Mouse (Mus musculus): ENCODE measurements around the gene Morn1. TPM values are rescaled to one million over a fixed set of nuclear protein-coding genes. Genes with fewer than 3 reads are reported as not detected.

Morn1 gene
- polyA plus RNA-seq, 1 experiment from 2014 or later, result 2.2 TPM

DNA sequence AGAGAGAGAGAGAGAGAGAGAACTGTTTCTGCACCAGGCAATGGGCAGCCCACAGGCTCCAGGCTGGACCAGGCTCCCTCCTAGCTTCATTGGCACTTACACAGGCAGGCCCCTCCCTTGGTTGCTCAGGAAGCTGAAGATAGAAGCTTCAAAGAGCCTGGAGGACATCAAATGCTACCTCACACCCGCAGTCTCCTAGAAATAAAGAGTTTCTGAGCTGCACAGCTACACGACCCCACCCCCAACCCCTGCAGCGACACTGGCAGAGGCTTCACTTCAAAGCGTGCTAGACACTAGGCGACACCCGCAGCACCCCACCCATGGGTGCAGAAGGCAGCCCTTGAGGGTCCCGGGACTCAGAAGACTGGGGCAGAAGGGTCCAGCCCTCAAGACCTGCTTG lies 36.3 kb upstream of the Morn1 start:
- Histone ChIP-seq H3K9ac (replicated peaks) (no peak overlapping the region), H3K9me3 (ENCODE audit: low read length) (no peaks in the 10 kb centered on the region), H3K27ac (ENCODE audit: low read depth) (no peak overlapping the region), H3K36me3 (replicated peaks; ENCODE audit: insufficient read depth, low read length) (no peaks in the 10 kb centered on the region), H3K27me3 (ENCODE audit: insufficient read depth, low read length) (0 out of 2 replicates have a peak, but pooled peaks cover 7% of the 10 kb centered on the region), H3K4me2 (ENCODE audit: low read depth, low read length) (no peak overlapping the region), H3K4me1 (ENCODE audit: insufficient read depth) (no peaks in the 10 kb centered on the region), H3K4me3 (ENCODE audit: low read depth, low read length) (no peak overlapping the region)
- DNase-seq, result no peak
- ATAC-seq, result no peak
- TF ChIP-seq CTCF (IDR thresholded peaks at IDR 0.05; ENCODE audit: low read depth) (no peak), EP300 (IDR thresholded peaks at IDR 0.05; ENCODE audit: low read depth) (no peak)
- WGBS (ENCODE audit: insufficient replicate concordance), result 67% methylated on average over 7 of the region's 7 CpGs

DNA sequence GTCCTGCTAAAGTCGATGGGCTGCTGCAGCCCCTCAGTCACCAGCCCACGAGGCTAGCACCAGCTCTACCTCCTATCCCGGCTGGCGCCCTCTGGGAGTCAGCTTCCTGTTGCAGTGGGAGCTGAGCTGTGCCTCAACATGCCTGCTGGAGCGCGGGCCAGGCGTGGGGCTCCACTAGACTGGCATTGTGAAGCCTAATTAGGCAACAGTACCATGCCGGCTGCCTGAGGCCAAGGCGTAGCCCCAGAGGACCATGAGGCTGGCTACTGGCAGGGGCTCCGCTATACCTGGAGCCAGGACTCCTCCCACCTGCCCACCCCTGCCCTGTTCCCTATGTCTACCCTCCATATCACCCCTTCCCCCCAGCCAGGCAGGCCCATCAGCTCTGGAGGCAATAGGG lies 29.7 kb upstream of the Morn1 start, which contains the start of gene Plch2:
Plch2 (minus strand) TSS at position 61 of the 400 bp plus-strand sequence.
- H3K27me3 ChIP-seq (ENCODE audit: insufficient read depth, low read length), result 0 out of 2 replicates have a peak, but pooled peaks cover 3% of the 10 kb centered on the region
- DNase-seq, result no peak
- no peak within 1 kb of the TSS for H3K4me2 ChIP-seq (ENCODE audit: low read depth, low read length)
- H3K27ac ChIP-seq (ENCODE audit: low read depth), result no peak within 1 kb of the TSS
- H3K9me3 ChIP-seq (ENCODE audit: low read length), result no peaks in the 10 kb centered on the region
- no peak within 1 kb of the TSS for H3K4me3 ChIP-seq (ENCODE audit: low read depth, low read length)
- no peaks in the 10 kb centered on the region for H3K36me3 ChIP-seq (replicated peaks; ENCODE audit: insufficient read depth, low read length)
- no peak for ATAC-seq
- TF ChIP-seq CTCF (IDR thresholded peaks at IDR 0.05; ENCODE audit: low read depth) (no peak), EP300 (IDR thresholded peaks at IDR 0.05; ENCODE audit: low read depth) (no peak)
- 70% methylated on average over 10 of the region's 10 CpGs for WGBS (ENCODE audit: insufficient replicate concordance)
- no peaks in the 10 kb centered on the region for H3K4me1 ChIP-seq (ENCODE audit: insufficient read depth)
- H3K9ac ChIP-seq (replicated peaks), result no peak within 1 kb of the TSS

DNA sequence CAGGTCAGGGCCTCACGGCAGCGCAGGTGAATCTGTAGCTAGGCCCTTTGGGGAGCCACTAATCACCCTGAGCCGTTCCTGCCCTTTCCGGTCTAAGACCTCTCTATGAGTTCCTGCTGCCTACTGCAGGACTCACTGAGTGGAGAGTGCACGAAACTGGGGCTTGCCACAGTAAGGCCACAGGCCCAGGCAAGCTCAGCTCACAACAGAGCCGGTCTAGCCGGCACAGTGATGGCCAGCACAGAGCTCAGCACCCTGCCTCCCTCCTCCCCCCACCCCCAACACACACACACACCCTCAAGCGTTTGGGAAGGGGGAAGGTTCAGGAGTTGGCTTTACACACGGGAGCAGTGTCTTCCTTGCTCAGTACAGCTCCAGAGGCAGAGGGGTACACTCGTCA lies 28.1 kb upstream of the Morn1 start:
- 47% methylated on average over 10 of the region's 10 CpGs for WGBS (ENCODE audit: insufficient replicate concordance)
- H3K36me3 ChIP-seq (replicated peaks; ENCODE audit: insufficient read depth, low read length), result no peaks in the 10 kb centered on the region
- no peak overlapping the region for H3K9ac ChIP-seq (replicated peaks)
- TF ChIP-seq EP300 (IDR thresholded peaks at IDR 0.05; ENCODE audit: low read depth) (no peak), CTCF (IDR thresholded peaks at IDR 0.05; ENCODE audit: low read depth) (no peak)
- no peak for DNase-seq
- no peak overlapping the region for H3K4me2 ChIP-seq (ENCODE audit: low read depth, low read length)
- no peak overlapping the region for H3K4me3 ChIP-seq (ENCODE audit: low read depth, low read length)
- no peak for ATAC-seq
- no peaks in the 10 kb centered on the region for H3K4me1 ChIP-seq (ENCODE audit: insufficient read depth)
- H3K9me3 ChIP-seq (ENCODE audit: low read length), result no peaks in the 10 kb centered on the region
- 0 out of 2 replicates have a peak, but pooled peaks cover 3% of the 10 kb centered on the region for H3K27me3 ChIP-seq (ENCODE audit: insufficient read depth, low read length)
- H3K27ac ChIP-seq (ENCODE audit: low read depth), result no peak overlapping the region

DNA sequence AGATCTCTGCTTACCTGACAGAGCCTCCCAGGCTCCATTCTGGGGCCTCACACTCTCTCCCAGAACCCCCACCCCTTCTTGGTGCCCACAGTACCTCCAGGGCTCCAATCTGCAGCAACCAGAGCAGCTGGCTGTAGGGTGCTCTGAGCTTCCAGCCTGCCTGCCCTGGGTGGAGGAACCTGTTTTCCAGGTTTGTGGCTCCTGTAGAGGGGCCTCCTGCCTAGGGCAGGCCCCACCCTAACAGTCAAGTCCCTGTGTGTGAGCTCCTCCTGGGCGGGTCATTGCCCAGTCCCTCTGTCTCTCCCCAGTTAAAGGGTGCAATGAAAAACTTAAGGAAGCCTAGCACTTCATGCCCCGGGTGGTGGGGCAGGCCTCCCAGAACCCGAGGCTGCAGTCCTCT lies 22.5 kb upstream of the Morn1 start:
- no peak overlapping the region for H3K4me2 ChIP-seq (ENCODE audit: low read depth, low read length)
- ATAC-seq (no peak), DNase-seq (no peak)
- no peaks in the 10 kb centered on the region for H3K27me3 ChIP-seq (ENCODE audit: insufficient read depth, low read length)
- peaks cover 7% of the 10 kb centered on the region; the same call in 1 of the 2 replicates for H3K36me3 ChIP-seq (replicated peaks; ENCODE audit: insufficient read depth, low read length)
- no peak overlapping the region for H3K27ac ChIP-seq (ENCODE audit: low read depth)
- H3K9ac ChIP-seq (replicated peaks), result no peak overlapping the region
- no peak overlapping the region for H3K4me3 ChIP-seq (ENCODE audit: low read depth, low read length)
- 56% methylated on average over 3 of the region's 3 CpGs for WGBS (ENCODE audit: insufficient replicate concordance)
- peaks cover 12% of the 10 kb centered on the region for H3K4me1 ChIP-seq (ENCODE audit: insufficient read depth)
- no peak for TF ChIP-seq CTCF (IDR thresholded peaks at IDR 0.05; ENCODE audit: low read depth)
- no peak for TF ChIP-seq EP300 (IDR thresholded peaks at IDR 0.05; ENCODE audit: low read depth)
- H3K9me3 ChIP-seq (ENCODE audit: low read length), result no peaks in the 10 kb centered on the region

DNA sequence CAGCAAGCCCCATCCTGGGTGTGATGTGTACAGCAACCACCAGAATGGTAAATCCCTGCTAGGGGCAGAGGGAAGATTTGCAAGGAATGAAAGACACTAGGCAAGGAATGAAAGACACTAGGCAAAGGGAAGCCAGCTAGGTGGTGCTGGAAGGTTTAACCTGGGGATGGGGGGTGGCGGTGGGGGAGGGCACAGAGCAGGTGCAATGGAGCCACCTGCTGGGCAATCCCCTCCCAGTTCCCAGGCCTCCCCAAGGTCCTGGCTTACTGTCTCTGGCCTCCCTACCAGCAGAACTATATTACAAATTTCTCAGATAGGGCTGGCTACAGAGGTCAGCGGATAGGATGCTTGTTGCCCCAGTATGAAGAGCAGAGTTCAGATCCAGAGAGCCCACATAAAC lies 21.9 kb upstream of the Morn1 start:
- 72% methylated on average over 2 of the region's 2 CpGs for WGBS (ENCODE audit: insufficient replicate concordance)
- Histone ChIP-seq H3K4me1 (ENCODE audit: insufficient read depth) (peaks cover 12% of the 10 kb centered on the region), H3K4me2 (ENCODE audit: low read depth, low read length) (no peak overlapping the region), H3K27ac (ENCODE audit: low read depth) (no peak overlapping the region), H3K36me3 (replicated peaks; ENCODE audit: insufficient read depth, low read length) (peaks cover 10% of the 10 kb centered on the region; the same call in 1 of the 2 replicates), H3K4me3 (ENCODE audit: low read depth, low read length) (no peak overlapping the region), H3K9ac (replicated peaks) (no peak overlapping the region), H3K27me3 (ENCODE audit: insufficient read depth, low read length) (no peaks in the 10 kb centered on the region), H3K9me3 (ENCODE audit: low read length) (no peaks in the 10 kb centered on the region)
- no peak for DNase-seq
- no peak for TF ChIP-seq EP300 (IDR thresholded peaks at IDR 0.05; ENCODE audit: low read depth)
- no peak for TF ChIP-seq CTCF (IDR thresholded peaks at IDR 0.05; ENCODE audit: low read depth)
- ATAC-seq, result no peak

DNA sequence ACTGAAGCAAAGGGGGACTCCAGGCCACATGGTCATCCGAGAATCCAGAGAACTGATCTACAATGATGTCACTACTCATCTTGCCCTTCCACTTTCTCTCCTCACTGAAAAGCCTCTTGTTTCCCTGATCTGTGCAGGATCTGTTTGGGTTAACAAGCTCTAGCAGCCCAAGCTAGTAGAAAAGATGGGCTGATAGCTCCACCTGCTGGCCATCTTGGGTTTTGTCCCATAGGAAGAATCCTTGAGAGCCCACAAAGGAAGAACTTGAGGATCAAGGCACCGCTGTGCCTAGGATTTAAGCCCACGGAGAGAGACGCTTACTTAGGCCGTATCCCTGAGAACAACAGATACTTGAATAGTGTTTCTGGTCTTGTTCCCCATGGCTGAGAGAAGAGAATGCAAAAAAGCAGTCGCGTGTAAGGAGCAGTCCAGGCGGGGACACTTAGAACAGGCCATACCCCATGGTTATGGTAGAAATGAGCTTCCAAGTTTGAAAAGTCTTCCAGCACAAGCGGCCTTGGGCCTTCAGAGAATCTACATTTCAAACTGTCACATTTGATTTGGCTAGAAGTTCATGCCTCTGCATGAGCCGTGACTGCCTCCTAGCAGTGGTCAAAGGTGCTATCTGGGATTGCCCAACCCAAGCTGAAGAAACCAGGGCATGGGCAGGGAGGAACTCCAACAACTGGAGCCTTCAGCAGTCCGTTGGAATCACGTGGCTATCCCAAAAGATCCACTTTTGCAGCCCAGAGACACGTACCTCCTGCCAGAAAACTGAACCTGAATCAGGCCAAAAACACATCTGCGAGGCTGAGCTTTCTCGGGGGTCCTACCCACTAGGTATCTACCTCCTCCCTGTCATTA lies 20.2 kb upstream of the Morn1 start:
- peaks cover 12% of the 10 kb centered on the region for H3K4me1 ChIP-seq (ENCODE audit: insufficient read depth)
- 2% methylated on average over 15 of the region's 15 CpGs for WGBS (ENCODE audit: insufficient replicate concordance)
- peak overlapping the region; percentile 59 for H3K4me3 ChIP-seq (ENCODE audit: low read depth, low read length)
- H3K4me2 ChIP-seq (ENCODE audit: low read depth, low read length), result peak overlapping the region; percentile 86
- H3K9me3 ChIP-seq (ENCODE audit: low read length), result no peaks in the 10 kb centered on the region
- H3K9ac ChIP-seq (replicated peaks), result peak overlapping the region; percentile 50; the same call in 1 of the 2 replicates
- H3K36me3 ChIP-seq (replicated peaks; ENCODE audit: insufficient read depth, low read length), result peaks cover 28% of the 10 kb centered on the region
- H3K27ac ChIP-seq (ENCODE audit: low read depth), result peak overlapping the region; percentile 81
- ATAC-seq (peak; percentile 67), DNase-seq (peak; percentile 89)
- H3K27me3 ChIP-seq (ENCODE audit: insufficient read depth, low read length), result no peaks in the 10 kb centered on the region
- peak; percentile 94 for TF ChIP-seq CTCF (IDR thresholded peaks at IDR 0.05; ENCODE audit: low read depth)
- TF ChIP-seq EP300 (IDR thresholded peaks at IDR 0.05; ENCODE audit: low read depth), result no peak; the same call in 1 of the 2 replicates
